Mouse (Mus musculus) thymus, adult 2 months (tissue): ENCODE data around the gene Tex10.
A peak's percentile ranks its signal among the peaks of the same experiment; 100 is the strongest.

Experiments used
- CTCF ChIP-seq: fragments of 200-500 bp; IDR thresholded peaks from 2 replicates; pipeline ENCODE4 v1.5.1; 2012; ENCODE audit warnings: mild to moderate bottlenecking, control low read depth, low read length, moderate library complexity, borderline replicate concordance; ENCODE audit not compliant: control insufficient read depth, poor library complexity, insufficient read depth; ENCODE audit errors: extremely low read depth
- POLR2A ChIP-seq: fragments of 200-500 bp; IDR thresholded peaks from 2 replicates; pipeline ENCODE4 v1.6.1; 2012; ENCODE audit warnings: mild to moderate bottlenecking, low read length, control low read depth, moderate library complexity; ENCODE audit not compliant: control insufficient read depth, poor library complexity, insufficient read depth; ENCODE audit errors: extremely low read depth

DNA sequence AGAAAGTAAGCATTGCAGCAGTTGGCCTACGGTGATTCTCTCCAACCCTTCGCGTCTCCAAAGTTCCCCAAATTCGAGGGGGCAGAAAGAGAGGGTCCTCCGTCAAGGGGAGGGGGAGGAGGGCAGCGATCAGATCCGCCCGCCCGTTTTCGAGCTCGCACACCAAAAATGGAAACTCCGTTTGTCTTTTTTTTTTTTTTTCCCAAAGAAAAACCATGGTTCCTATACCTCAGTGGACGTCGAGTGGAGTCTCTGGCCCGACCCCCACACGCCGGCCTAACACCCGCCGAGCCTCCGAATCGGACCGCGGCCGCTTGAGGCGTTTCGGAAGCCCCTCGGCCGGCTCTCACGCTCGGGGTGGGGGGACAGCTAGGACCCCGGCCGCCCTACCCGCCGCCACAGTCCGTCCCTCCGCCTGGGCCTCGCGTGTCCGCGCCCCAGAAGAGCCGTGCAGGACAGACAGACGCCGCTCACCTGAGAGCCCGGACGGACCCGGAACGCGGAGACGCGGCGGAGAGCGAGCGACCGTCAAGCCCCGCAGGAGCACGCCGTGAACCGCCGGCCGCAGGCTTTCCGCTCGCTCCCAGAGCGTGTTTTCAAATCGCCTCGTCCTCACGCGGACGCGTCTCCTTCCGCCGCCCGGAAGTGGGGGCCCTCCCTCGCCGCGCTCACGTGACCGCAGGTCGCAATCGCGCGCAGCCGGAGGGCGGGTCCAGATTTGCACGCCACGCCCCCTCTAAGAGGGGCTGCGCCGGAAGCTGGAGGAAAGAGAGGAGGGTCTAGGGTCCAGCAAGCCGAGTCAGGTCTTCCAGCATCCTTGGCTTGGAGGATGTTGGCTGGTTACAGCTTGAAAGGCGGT lies at the start of gene Tex10:
- TF ChIP-seq CTCF, result no peak; the same call in 1 of the 2 replicates
- TF ChIP-seq POLR2A, result peak; percentile 88
